Mouse (Mus musculus) heart, postnatal 25 days (tissue): ENCODE data around the gene Lamtor4. TPM values are rescaled to one million over a fixed set of nuclear protein-coding genes. Genes with fewer than 3 reads are reported as not detected.
"Not testable (repeated sequence)": the region's sequence is repeated elsewhere in the genome, so short reads cannot be mapped to it uniquely, and the experiment has no call there.

ENCODE experiments used
- DNase-seq: peaks from one replicate; pipeline ENCODE4 v3.0.0; 2022; ENCODE audit warnings: low spot score
- intact Hi-C: fragments of 180-260 bp; cut with DNase I; formaldehyde crosslinking; loops from one replicate; pipeline ENCODE4 v1.15.1; 2025
- total RNA-seq, 2 experiments: library from RNA; stranded (reverse); gene quantifications; 2 replicates each; pipeline ENCODE4 v1.2.3; 2021

Lamtor4 gene
- 10 to 100 TPM; 55.3 to 61.0 TPM for total RNA-seq

DNA sequence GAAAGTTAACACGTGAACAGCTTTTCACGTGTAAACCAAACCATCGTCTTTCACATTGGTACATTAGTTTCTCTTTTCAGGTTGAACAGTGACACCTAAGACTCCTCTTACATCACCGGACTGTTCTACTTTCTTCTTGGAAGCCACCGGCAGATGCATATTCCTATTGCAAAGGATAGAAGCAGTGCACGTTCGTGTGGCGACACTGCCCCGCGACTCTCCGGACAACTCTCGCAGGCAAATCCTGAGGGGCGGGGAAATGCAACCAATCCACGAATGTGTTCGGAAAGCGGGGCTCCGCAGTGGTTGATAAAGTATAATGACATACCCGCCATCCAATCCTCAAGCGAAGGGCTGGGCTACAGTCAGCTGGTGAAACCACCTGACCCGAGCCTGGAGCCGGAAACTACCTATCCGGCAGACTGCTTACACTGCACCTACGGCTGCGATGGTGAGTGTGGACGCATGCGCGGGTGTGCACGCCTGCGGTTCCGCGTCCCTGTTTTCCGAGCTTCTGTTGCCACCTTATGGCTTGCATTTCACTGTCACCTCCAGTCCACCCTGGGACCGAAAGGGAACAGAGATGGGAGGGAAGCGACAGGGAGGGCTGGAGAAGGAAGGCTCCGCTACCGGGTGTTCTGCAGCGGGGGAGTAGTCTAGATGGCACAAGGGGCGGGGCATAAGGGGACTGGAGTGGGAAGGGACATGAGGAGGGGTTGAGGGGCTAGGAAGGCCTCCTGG is at the start of gene Lamtor4:
Lamtor4 (plus strand) TSS at position 130 of the 741 bp plus-strand sequence.
- intact Hi-C loops: loop anchor here (5.0 kb wide), 1 partner anchor 367 kb away; the partner anchor contains the start of gene A430033K04Rik
- peak; percentile 93 for DNase-seq

DNA sequence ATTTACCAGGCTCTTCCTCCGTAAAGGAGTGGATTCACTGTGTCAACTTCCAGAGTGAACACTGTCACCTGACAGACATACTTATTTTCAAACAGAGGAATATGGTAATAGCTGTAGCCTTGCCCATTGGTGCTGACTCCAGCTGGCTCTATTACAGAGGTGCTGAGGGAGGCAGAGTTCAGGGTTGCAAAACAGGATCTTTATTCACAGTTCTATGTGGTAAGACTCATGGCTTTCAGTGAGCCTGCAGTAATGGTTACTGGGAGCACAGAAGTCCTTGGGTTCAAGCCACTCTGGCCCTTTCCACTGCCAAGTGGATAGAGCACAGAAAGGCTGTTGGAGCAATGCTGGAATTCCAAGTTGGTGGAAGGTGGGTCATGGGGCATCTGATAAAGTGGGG is 48.0 kb upstream of the Lamtor4 start:
- intact Hi-C loops: no loop called here

DNA sequence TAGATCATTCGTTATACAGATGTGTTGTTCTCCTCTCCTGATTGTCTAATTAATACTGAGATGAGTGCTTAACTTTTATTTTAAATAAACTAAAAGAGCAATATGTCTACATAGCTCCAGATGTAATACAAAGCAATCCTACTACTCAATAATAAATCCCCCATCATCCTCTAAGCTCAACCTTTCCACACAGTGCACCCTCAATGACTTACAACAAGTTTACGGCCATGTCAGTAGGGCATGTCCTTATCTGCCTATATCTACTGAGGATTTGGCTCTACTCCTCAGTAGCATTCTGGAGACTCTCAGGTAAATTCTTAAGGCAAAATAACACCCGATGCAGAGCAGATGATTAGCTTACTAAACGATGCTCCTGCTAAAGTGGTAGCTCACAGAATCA is 47.4 kb upstream of the Lamtor4 start:
- DNase-seq: no peak
- intact Hi-C loops: no loop called here

More for the DNA sequence above, 48.0 kb upstream of the Lamtor4 start:
- no peak for DNase-seq

DNA sequence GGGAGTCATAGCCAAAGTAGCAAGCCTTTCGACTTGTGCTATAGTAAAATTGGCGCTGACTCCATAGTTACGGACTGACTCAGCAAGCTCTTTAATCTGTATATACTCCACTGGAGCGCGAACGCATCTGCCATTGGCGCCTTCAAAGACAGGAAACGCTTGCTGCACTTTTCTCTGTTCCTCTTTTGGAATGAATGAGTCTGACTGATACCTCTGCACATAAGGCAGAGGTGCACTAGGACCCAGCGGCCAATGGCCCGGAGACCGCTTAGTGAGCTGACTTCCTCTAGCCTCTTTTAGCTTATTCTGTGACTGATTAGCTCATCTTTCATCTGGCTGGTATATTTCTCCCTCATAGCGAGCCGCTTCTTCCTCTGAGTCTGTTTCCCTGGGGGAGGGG is 38.6 kb upstream of the Lamtor4 start:
- not testable (repeated sequence) for DNase-seq
- intact Hi-C loops: loop anchor here (10.0 kb wide), 1 partner anchor 238 kb away; no protein-coding TSS in a partner anchor

DNA sequence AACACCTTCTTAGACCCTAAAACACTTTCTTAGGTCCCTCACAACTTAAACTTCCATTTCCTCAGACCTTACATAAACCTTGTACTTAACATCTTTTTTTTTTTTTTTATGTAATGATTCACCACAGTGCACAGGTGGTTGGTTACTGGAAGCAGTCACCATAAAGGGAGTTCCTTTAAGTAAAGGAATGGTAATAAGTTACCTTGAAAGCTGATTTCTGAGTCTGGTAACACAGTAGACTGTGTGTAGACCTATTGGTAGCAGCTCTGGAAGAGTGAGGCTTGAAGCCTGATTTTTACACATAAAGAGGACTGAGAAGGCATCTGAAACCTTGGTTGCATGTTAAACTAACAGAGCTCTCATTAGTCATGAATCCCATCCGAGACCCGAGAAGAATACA is 35.4 kb upstream of the Lamtor4 start:
- DNase-seq: no peak
- intact Hi-C loops: loop anchor here (10.0 kb wide), 1 partner anchor 235 kb away; no protein-coding TSS in a partner anchor

DNA sequence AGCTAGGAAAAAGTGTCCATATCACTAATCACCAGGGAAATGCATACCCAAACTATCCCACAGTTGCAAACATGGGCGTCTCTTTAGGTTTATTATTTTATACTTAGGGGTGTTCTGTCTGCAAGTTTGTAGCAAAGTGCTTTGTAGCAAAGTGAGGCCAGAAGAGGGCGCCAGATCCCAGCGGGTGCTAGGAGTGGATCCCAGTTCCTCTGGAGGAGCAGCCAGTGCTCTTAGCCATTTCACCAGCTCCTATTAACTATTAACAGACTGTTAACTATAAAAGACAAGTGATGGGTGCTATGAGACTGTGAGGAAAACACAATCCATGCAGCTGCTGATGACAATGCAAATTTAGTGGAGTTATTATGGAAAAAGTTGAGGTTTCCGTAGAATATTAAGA is 33.2 kb upstream of the Lamtor4 start:
- DNase-seq: peak; percentile 20
- intact Hi-C loops: no loop called here

DNA sequence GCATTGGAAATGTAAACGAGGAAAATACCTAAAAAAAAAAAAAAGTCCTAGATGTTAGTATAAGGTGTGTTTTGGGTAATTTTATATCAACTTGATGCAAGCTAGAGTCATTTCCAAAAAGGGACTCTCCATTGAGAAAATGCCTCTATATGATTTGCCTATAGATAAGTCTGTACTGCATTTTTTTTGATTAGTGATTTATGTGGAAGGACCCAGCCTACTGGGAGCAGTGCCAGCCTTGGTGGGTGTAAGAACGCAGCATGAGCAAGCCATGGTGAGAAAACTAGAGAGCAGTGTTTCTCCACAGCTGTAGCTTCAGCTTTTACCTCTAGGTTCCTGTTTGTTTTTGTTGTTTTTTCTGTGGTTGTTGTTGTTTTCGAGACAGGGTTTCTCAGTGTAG is 32.0 kb upstream of the Lamtor4 start:
- DNase-seq: no peak
- intact Hi-C loops: no loop called here

DNA sequence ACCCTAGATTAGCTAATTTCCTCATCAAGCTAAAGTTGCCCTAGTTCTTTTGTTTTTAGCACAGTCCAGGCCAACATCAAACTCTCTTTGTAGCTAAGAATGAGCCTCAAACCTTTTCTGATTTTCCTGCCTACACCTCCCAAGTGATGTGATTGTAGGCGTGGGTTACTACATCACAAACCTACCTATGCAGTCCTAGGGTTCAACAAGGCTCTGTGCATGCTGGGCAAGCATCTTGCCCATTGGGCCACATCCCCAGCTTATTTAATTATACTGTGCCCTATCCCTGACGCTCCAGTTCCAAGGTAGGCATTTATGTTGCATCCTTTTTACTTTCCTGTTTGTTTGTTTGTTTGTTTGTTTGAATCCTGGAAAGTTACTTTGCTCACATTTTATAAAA is 29.6 kb upstream of the Lamtor4 start, which contains the start of gene Nxpe5:
Nxpe5 (plus strand) TSS at position 199 of the 400 bp plus-strand sequence.
- intact Hi-C loops: no loop called here
- no peak for DNase-seq

DNA sequence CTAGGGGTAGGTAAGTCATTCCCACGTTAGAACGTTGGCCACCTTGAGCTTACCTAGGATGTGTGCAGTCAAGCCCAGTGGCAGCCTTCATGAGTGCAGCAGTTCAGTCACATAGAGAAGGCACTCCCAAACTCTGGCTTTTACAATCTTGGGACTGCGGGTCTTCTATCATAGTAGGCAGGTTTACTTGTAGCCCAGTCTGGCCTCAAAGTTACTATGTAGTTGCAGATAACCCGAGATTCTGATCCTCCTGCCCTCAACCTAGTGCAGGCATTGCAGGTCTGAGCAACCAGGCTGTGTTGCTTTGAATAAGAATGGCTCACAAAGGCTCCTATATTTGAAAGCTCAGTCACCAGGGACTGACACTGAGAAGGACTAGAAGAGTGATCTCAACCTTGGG is 28.8 kb upstream of the Lamtor4 start:
- no peak for DNase-seq
- intact Hi-C loops: no loop called here

DNA sequence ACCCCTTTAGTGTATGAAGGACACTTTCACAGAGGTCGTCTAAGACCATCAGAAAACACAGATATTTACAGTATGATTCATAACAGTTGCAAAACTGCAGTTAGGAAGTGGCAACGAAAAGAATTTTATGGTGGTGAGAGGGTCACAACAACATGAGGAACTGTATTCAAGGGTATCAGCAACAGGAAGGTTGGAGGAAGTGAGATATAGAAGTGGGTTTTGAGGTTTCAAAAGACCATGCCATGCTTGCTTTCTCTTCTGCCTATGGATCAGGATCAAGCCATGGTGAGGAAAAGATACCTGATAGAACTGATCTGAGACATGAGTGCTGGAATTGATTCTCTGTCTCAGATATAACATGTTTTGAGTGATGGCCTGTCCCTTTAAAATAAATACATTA is 27.9 kb upstream of the Lamtor4 start:
- intact Hi-C loops: no loop called here
- DNase-seq: no peak

DNA sequence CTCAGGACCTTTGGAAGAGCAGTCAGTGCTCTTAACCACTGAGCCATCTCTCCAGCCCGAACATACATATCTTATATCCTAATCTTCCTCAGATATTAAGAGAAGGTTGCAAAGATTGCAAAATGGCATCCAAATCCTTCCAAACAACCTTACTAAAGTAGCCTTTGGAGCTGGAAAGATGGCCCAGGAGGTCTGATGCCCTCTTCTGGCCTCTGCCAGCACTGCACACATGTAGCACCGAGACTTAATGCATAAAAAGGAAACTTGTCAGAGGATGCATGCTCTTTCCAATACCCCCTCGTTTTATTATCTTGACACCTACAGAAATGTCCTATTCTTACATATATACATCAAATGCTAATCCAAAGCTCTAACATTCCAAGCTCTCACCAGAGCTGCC is 27.3 kb upstream of the Lamtor4 start:
- intact Hi-C loops: no loop called here
- DNase-seq: no peak

DNA sequence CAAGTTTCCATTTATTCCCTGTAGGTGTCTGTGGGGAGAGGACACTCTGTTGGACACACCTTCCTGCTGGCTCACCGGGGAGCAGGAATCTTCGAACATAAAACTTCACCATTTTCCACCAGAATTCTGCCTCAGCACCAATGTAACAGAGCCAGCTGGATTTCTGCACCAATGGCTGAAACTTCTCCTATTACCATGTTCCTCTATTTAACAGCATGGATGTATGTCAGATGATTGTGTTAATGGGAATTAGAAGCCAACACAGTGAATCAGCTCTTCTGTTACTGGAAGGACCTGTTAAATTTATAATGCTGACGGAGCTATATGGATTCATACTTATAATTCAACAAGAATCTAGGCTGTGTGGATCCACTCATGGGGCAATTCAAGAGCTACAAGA is 25.8 kb upstream of the Lamtor4 start:
- no peak for DNase-seq
- intact Hi-C loops: no loop called here

DNA sequence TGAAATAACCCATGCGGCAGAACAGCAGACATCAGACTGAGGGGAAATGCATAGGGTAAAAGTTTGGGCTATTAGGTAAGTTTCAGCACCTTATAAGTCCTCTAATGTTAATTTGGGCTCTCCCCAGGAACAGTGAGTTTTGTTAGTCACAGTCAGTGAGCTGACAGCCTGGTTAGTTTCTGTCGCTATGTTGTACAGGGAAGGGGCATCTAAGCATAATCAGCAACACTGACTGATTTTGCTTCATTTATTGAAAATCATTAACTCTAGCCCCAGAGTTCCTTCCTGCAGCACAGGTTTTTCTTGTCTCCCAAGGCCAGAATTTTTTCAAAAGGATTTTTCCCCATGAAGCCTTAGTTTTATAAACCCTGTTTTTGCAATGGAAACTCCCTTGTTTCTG is 21.5 kb upstream of the Lamtor4 start:
- intact Hi-C loops: no loop called here

DNA sequence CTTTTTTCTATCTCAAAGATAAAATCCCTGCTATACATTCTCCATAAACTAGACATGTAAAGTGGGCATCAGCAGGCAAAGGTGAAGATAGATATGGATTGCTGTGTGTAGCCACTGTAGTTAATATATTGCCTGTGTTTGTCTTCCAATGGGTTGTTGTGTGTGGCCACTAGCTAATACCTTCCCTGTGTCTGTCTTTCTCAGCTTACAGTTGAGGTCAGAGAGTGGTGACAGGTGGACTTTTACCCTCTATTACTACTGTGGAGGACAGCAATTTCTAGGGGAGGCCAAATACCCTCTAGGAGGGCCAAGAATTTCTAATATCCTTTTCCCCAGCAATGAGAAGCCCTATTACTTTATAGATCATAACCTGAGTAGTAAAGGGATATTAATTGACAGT is 21.1 kb upstream of the Lamtor4 start:
- no peak for DNase-seq
- intact Hi-C loops: no loop called here

More for the DNA sequence above, 21.5 kb upstream of the Lamtor4 start:
- DNase-seq: no peak

DNA sequence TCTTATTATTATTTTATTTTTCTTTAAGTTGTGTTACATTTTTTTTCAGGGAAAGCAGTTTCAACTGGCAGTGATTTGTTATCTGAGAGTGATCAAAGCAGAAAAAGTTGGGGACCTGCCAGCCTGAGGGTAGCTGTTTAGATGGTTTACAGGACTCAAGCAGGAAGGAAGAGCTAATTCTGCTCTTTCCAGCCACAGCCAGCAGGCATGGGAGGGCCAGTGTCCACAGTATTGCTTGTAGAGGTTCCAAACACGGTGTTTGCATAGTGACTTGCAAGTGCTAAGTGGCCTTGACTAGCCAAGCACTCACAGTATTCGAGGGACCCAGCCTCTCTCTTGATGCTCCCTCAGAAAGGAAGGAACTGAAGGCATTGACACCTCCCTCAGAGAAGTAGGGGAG is 13.8 kb upstream of the Lamtor4 start:
- no peak for DNase-seq
- intact Hi-C loops: no loop called here

DNA sequence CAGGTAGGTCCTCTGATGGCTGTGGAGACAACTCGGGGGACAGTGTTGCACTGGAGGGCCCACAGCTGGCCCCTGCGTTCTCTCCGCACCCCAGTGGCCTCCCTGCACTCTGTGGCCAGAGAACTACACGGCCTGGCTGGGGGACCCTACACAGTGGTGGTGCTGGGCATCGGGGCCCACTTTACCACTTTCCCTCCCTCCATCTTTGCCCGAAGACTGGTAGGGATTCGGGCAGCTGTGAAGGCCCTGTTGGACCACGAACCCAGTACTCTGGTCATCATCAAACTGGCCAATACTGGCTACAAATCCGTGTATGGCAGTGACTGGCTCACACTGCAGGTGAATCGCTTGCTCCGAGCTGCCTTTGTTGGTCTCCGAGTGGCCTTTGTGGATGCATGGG is 4.1 kb upstream of the Lamtor4 start:
- intact Hi-C loops: no loop called here
- DNase-seq: no peak

DNA sequence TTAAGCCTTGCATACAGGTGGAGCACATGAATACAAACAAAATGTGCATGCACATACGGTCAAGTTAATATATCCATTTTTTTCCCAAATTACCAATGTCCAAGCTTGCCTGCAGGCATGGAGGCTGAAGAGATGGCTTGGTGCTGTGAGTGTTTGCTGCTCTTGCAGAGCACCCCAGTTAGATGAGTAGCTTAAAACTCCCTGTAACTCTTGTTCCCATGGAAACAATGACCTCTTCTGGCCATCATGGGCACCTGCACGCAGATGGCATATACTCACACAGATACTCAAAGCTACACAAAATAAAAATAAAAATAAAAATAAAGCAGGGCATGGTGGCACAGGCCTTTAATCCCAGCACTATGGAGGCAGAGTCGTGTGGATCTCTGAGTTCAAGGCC is 2.2 kb upstream of the Lamtor4 start:
- no peak for DNase-seq
- intact Hi-C loops: no loop called here

DNA sequence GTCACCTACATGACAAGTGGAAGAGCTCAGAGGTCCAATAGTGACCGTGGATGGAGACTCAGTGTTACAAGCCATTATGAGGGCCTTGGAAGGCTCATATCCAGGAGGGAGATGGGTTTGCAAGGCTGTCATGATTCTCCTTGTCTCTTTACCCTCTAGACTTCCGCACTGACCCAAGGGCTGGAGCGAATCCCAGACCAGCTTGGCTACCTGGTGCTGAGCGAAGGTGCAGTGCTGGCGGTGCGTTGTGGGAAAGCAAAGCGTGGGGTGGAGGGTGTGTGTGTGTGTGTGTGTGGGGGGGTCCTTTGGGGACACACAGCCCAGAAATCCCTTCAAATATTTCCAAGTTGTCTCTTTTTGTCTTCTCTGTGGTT is 799 bp downstream of the Lamtor4 start:
- no peak for DNase-seq
- intact Hi-C loops: loop anchor here (5.0 kb wide), 1 partner anchor 366 kb away; the partner anchor contains the start of gene A430033K04Rik

DNA sequence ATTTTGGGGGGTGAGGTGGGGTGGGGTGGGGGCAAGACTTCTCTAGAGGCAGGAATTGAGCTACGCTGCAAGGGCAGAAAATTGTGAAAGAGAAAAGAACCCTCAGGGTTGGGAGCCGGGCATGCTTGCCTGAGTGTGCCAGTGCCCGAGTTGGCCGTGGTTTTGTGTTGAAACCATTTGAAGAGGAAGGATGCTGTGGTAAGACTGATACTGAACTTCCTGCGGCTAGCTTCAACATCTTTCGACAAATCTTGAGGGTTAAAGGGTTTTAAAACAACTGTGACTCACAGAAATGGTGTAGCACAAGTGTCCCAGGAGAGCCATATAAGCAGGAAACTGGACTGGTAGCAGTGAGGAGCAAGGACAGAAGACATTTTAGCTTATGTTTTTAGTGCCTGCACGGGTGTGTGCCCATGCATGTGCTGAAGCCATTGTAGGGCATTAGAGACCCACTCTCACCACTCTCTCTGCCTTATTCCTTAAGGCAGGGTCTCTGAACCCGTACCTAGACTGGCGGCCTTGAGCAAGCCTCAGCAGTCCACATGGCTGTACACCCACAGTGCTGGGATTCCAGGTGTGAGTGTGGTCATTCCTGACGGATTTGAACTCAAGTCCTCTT is 1.8 kb downstream of the Lamtor4 start:
- intact Hi-C loops: loop anchor here (5.0 kb wide), 1 partner anchor 365 kb away; the partner anchor contains the start of gene A430033K04Rik
- DNase-seq: no peak

DNA sequence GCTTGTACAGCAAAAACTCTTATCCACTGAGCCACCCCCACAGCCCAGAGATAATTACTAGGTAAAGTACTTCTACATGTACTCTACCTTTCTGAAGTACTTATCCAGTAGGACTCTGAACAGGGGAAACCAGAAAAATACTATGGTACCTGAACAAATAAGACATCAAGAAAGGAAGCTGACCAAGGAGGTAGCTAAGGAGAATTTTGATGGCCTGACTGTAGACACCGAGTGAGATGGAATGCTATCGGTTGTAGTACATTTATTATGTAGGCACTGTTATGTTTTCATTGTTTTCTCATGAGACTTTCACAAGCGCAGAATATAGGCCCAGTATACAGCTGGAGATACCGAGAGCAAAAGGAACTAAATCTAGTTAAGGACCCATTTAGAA is 2.3 kb downstream of the Lamtor4 start:
- intact Hi-C loops: loop anchor here (5.0 kb wide), 1 partner anchor 365 kb away; the partner anchor contains the start of gene A430033K04Rik
- no peak for DNase-seq

DNA sequence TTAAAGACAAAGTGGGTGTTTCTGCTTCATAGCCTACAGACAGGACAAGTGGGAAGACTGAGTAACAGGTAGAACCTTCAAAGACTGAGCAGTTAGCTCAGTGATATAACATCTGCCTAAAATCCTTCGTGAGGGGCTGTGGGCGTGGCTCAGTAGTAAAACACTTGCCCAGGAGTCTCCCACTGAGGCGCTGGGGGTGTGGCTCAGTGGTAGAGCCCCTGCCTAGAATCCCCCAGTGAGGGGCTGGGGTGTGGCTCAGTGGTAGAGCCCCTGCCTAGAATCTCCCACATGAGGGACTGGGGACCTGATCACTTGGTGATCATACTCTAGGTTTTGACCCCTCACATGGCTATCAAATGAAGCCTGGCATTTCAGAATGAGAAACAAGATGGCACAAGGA is 2.8 kb downstream of the Lamtor4 start:
- intact Hi-C loops: loop anchor here (5.0 kb wide), 1 partner anchor 364 kb away; the partner anchor contains the start of gene A430033K04Rik
- no peak for DNase-seq
